In genomic region chr13:99185573-99185972, GRCm38 (mm10) we compare ENCODE assay signal across 11 mouse cellular contexts. TPM values are rescaled to one million over a fixed set of nuclear protein-coding genes. Genes with fewer than 3 reads are reported as not detected.
A peak's percentile ranks its signal among the peaks of the same experiment; 100 is the strongest.
DNase-seq lines count a peak whose midpoint lies in the region; ATAC-seq lines count a peak whose summit lies in the region.
"Had no signal": no experiment of that assay in that cellular context is flagged by ENCODE, and none has a peak within 500 bp of the region (broad histone marks: within the 10 kb centered on the region; RNA-seq: fewer than 3 reads in every experiment).

No protein-coding gene starts in this region.

- no peak overlapping the region for H3K9ac ChIP-seq in kidney, embryonic 15.5 days
- H3K9ac ChIP-seq in heart, embryonic 16.5 days (ENCODE audit: low read length), result 0 out of 2 replicates have a peak overlapping the region, but pooled peaks have one; percentile 7
- H3K9ac ChIP-seq: midbrain, embryonic 12.5 days had no signal

- H3K27me3 ChIP-seq in kidney, embryonic 15.5 days, result no peaks in the 10 kb centered on the region
- no peaks in the 10 kb centered on the region for H3K27me3 ChIP-seq in heart, embryonic 16.5 days (ENCODE audit: control insufficient read depth, insufficient read depth, low read length)
- H3K27me3 ChIP-seq: midbrain, embryonic 12.5 days had no signal

- H3K4me2 ChIP-seq in kidney, embryonic 15.5 days, result peak overlapping the region; percentile 47; the same call in 1 of the 2 replicates
- H3K4me2 ChIP-seq in heart, embryonic 16.5 days (ENCODE audit: low read depth, low read length), result peak overlapping the region; percentile 45; the same call in 1 of the 2 replicates
- H3K4me2 ChIP-seq: midbrain, embryonic 12.5 days had no signal

- 66% methylated on average over 10 of the region's 10 CpGs for WGBS in kidney, embryonic 15.5 days
- WGBS in heart, embryonic 16.5 days, result 55% methylated on average over 10 of the region's 10 CpGs

- ATAC-seq in kidney, embryonic 15.5 days (replicated peaks; ENCODE audit: low FRiP score), result no peak
- 0 out of 2 replicates have a peak, but pooled peaks have one; percentile 46 for ATAC-seq in heart, embryonic 16.5 days (replicated peaks; ENCODE audit: extremely low read depth, insufficient read depth, low FRiP score)
- ATAC-seq: inflammation-experienced regulatory T-cells, adult 6 months had no signal

- H3K27ac ChIP-seq in kidney, embryonic 15.5 days, result no peak overlapping the region
- H3K27ac ChIP-seq in heart, embryonic 16.5 days (ENCODE audit: low read length), result peak overlapping the region; percentile 68
- H3K27ac ChIP-seq: midbrain, embryonic 12.5 days had no signal

- no peak for DNase-seq in kidney, adult 9 months
- peak; percentile 20 for DNase-seq in retina, adult 2 months (ENCODE audit: low read depth, low spot score)
- no peak for DNase-seq in retina, embryonic 14.5 days (ENCODE audit: low spot score)
- peak; percentile 81 for DNase-seq in skeletal muscle tissue, adult 2 months (ENCODE audit: low read depth, low spot score)
- no peak for DNase-seq in left cerebral cortex, postnatal 25 days (ENCODE audit: low spot score in 2 of 2)
- no peak for DNase-seq in ovary, postnatal 10 days (ENCODE audit: low spot score)
- DNase-seq: cerebellum, adult 8-10 months had no signal

- intact Hi-C loops in left cerebral cortex, postnatal 25 days (cut with DNase I), result no loop called here

- peaks cover 23% of the 10 kb centered on the region for H3K4me1 ChIP-seq in kidney, embryonic 15.5 days
- peaks cover 14% of the 10 kb centered on the region for H3K4me1 ChIP-seq in heart, embryonic 16.5 days (ENCODE audit: control insufficient read depth, insufficient read depth, low read length)

- H3K36me3 ChIP-seq in kidney, embryonic 15.5 days, result no peaks in the 10 kb centered on the region
- no peaks in the 10 kb centered on the region for H3K36me3 ChIP-seq in heart, embryonic 16.5 days (ENCODE audit: control insufficient read depth, insufficient read depth)
- H3K36me3 ChIP-seq: midbrain, embryonic 12.5 days had no signal

- H3K4me3 ChIP-seq in kidney, embryonic 15.5 days (replicated peaks), result peak overlapping the region; percentile 33
- peak overlapping the region; percentile 28 for H3K4me3 ChIP-seq in heart, embryonic 16.5 days (ENCODE audit: low read length)
- H3K4me3 ChIP-seq: midbrain, embryonic 12.5 days had no signal

- H3K9me3 ChIP-seq in kidney, embryonic 15.5 days (replicated peaks), result no peaks in the 10 kb centered on the region
- no peaks in the 10 kb centered on the region for H3K9me3 ChIP-seq in heart, embryonic 16.5 days (replicated peaks; ENCODE audit: control insufficient read depth, low read length)
- H3K9me3 ChIP-seq: midbrain, embryonic 12.5 days had no signal

RNA-seq across cellular contexts. Expression of gene Zfp366, which starts 0.9 kb away (rescaled TPM):
- 0.99 and 1.1 TPM in 2 replicates for polyA plus RNA-seq in kidney, embryonic 15.5 days (2015; fragmentation: Nextera tagmentation; extraction: Ambion mirVana)
- polyA plus RNA-seq in heart, embryonic 16.5 days (2015; fragmentation: Nextera tagmentation; extraction: Ambion mirVana), result 0.66 and 0.75 TPM in 2 replicates
- 1 to 10 TPM; 3.5 to 4.3 TPM for total RNA-seq in left cerebral cortex, postnatal 25 days (2021)

Comparison
In these comparisons a context has a peak if more than half of its experiments do, and no peak if none do; other contexts are left out.
1. DNase-seq: peak in retina, adult 2 months (single experiment) and skeletal muscle tissue, adult 2 months (single experiment); none in kidney, adult 9 months (single experiment), retina, embryonic 14.5 days (single experiment), left cerebral cortex, postnatal 25 days (0 of 2) and ovary, postnatal 10 days (single experiment).